Mouse (Mus musculus): Measurements from ENCODE around the gene Fam126a.

GRCm38 (mm10) chr5:24029946-24030578 is 428 bp downstream of the Fam126a start:
- TF ChIP-seq HCFC1 (IDR thresholded peaks at IDR 0.05; ENCODE audit: borderline replicate concordance, insufficient read depth, low read length) (no peak), MAFK (IDR thresholded peaks at IDR 0.05; ENCODE audit: insufficient read depth, low read depth, low read length) (no peak), CHD2 (IDR thresholded peaks at IDR 0.05; ENCODE audit: low read depth, low read length) (no peak)
